Mouse (Mus musculus) retina, embryonic 14.5 days (tissue): ENCODE measurements around the gene Syn3.
A peak's percentile ranks its signal among the peaks of the same experiment; 100 is the strongest.
"Not testable (repeated sequence)": the region's sequence is repeated elsewhere in the genome, so short reads cannot be mapped to it uniquely, and the experiment has no call there.

Experiments used
- DNase-seq: peaks from one replicate; pipeline ENCODE4 v3.0.0-alpha.2; 2015; ENCODE audit warnings: low spot score

Gene Syn3

GRCm38 (mm10) chr10:86468612-86469546 lies 29.8 kb downstream of the Syn3 start:
- no peak for DNase-seq

DNA sequence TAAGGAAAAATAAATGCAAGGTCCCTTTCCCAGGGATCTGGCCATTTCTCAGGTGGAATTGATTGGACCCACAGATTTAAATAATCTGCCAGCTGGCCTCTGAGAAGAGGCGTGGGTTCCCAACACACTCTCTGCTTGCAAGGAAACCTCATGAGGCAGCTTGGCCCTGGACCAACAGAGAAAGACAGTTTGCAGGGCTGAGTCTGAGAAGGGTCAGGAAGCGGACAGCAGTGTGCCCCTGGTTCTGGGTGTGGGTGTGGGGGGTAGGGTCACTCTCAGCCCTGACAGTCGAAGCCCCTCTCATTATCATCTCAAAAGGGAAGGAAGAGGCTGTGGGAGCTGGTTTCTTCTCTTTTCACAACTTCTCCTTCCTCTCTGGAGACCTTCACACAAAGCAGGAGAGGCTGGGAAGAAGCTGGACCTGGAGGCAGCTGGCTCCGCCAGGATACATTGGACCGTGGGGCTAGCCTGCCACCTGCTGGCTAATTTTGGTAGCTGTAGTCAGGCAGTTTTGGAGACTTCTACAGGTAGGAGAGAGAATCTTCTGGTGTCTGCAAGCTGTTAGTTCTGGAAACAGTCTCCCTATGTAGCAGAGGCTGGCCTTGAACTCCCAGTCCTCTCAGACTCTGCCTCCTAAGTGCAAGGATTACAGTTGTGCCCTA lies 35.0 kb downstream of the Syn3 start:
- peak; percentile 87 for DNase-seq

DNA sequence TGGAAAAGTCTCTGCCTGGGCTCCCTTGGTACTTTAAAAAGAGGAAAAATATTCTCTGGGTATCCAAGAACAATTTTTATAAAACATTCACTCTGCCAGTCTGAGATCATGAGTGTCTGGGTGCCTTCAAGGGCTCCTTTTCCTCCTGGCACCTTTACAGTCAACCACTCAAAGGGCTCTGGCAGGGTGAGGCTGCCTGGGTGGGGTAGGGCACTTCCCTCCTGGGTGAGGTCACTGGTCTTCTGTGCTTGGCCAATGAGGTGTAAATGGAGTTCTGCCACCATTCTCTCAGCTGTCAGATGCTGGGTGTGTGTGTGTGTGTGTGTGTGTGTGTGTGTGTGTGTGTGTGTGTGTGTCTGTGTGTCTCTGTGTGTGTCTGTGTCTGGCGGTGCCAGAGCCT lies 39.1 kb downstream of the Syn3 start:
- DNase-seq, result peak; percentile 43

DNA sequence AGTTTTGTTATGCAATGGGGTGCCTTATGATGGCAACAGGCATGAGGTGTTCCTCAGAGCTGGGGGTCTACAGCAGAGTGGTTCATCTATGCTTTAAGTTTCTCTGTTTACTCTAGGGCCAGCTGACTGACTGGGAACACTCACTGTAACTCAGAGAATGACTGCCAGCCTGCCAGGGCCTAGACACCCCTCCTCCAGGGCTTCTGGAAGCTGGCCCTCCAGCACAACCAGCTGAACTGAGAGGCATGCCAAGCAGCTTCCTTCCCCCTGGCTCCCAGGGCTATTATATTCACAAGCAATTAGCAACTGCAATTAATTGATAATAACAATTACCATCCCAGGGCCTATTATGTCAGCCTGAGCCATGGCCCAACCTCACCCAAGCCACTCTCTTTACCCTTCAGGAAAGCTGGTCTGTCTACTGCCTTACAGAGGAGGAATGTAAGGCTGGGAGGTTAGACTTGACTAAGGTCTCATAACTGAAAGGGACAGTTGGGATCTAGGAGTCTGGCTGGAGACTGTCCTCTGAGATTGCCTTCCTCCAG lies 41.0 kb downstream of the Syn3 start:
- DNase-seq, result peak; percentile 30

DNA sequence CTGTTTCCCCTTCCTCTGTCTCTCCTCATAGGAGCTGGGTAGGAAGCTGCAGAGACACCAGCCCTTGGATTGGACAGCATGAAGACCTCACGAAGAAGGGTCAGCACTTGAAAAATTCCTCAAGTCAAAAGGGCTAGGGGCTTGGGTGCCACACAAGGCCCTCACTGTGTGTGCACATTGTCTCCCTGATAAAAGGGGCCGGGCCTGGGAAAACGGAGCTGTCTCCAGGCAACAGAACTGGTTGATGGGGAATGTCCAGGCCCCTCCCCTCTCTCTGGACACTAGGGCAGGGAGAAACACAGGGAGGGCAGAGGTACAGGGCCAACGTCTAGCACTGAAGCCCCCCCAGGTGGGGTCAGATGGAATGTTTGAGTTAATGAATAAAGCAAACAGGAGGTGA lies 41.5 kb downstream of the Syn3 start:
- DNase-seq, result peak; percentile 55

DNA sequence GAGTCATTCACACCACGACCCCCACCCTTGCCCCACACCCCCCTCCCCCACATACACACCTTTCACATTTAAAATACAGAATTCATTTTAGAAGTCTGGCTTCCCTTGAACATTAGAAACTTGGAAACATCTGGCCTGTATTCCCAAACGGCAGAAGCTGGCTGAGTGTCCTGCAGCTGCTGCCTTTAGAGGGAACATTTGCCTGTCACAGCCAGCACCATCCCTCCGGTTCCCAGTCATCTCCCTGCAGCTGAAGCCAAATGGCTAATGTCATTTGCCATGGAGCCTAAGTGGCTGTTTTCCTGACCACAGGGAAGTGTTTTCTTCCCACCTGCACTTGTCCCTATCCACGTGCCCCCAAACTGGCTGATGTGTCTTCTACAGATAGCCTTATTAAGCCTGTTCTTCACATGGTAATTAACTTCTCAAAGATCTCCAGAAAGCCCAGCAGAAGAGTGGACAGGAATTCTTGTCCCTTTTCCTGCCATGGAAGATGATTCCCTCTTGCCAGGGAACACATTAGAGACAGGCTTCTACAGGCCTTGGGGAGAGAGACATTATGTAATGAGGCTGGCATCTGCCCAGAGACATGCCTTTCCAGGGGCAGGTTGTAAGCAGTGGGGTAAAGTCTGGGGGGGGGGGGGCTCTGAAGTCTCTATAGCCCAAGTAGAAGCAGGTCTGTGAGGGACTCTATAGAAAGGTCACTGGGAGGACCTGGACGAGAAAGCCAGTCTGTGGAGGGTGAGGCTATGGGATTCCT lies 43.2 kb downstream of the Syn3 start:
- DNase-seq, result no peak

- peak; percentile 81 for DNase-seq
Measured at GRCm38 (mm10) chr10:86452326-86452995, 46.2 kb downstream of the Syn3 start.

DNA sequence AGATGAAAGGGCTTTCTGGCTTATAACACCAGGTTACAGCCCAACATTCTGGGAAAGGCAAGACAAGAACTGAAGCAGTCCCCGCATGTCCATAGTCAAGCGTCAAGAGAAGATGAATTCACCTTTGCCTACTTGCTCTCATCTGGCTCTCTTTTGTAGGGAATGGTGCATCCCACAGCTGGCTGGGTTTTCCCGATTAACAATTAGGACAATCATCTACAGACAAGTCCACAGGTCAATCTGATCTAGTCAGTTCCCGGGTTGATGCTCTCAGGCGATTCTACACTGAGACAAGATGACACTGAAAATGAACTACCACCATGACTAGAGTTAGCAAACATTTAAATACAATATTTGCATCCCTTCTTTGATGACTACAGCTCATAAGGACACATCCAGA lies 47.4 kb downstream of the Syn3 start:
- no peak for DNase-seq

DNA sequence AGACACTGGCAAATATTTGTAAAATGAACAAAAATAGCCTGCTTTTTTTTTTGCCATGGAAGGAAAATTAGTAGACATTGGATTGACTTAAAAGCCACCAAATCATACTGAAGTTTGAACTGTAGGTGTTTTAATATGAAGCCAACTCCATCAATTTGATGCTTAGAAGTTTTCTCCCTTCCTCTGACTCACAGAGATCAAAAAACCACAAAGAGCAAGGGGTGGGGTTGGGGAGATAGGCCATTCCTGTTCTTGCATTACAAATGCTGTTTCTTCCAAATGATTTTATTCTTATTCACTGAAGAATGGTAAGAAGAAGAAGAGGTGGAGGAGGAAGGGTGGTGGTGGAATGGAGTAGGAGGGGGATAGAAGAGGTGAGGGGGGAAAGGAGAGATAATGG lies 52.0 kb downstream of the Syn3 start:
- no peak for DNase-seq

GRCm38 (mm10) chr10:86445207-86445606 lies 53.5 kb downstream of the Syn3 start:
- DNase-seq, result no peak

DNA sequence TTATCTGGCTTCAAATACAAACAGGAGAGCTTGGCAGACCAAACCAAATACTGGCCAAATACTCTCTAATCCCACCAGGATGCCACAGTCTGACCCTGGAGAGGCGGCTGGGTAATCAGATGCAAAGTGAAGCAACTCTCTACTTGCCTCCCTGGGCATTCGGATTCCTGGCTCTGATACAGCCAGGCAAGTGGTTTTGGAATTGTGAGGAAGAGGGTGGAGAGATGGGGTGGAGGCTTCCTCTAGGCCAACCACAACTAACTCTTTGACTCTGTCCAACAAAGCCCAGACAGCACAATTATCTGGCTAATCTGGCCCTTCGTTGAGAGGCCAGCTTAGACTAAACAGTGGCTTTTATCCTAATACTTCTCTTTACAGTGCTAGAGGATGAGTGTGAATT lies 54.0 kb downstream of the Syn3 start:
- DNase-seq, result no peak

DNA sequence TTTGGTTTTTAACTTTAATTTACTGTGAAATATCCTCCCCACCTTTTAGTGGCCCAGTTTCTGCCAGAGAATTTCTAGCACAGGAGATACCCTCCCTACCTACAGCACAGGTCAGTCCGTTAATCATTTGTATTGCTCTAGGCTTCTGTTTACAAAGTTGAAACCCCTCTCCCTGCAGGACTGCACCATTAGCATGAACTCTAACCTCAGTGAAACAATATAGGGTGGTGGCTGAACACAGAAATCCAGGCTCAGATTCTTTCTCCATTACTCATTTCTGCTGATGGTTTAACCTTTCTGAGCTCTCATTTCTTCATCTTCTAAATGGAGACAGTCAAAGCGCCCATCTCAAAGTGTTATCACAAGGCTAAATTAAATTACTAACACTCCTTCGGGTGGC lies 56.9 kb downstream of the Syn3 start:
- no peak for DNase-seq

DNA sequence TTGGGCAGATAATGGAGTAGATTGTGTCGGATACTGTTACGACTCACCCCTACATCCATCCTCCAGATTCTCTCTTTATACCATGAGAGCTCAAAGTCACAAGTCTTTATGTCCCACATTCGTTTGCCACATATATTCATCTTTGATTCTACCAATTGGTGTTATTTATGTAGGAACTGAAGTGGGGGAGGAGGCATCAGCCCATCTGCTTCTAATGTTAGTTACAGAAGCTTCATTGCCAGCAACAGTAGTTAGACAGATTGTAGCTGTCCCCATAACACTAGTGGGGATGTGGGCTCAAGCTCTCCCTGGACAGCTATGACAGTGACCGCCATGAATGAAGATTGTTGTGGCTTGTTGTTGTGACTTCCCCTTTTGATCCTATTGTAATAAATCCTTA lies 59.1 kb downstream of the Syn3 start:
- no peak for DNase-seq

GRCm38 (mm10) chr10:86437294-86437693 lies 61.4 kb downstream of the Syn3 start:
- DNase-seq, result no peak

GRCm38 (mm10) chr10:86435006-86435405 lies 63.7 kb downstream of the Syn3 start:
- DNase-seq, result not testable (repeated sequence)

- DNase-seq, result no peak
Measured at GRCm38 (mm10) chr10:86429651-86430050, 69.0 kb downstream of the Syn3 start.

GRCm38 (mm10) chr10:86427956-86428355 lies 70.7 kb downstream of the Syn3 start:
- no peak for DNase-seq

DNA sequence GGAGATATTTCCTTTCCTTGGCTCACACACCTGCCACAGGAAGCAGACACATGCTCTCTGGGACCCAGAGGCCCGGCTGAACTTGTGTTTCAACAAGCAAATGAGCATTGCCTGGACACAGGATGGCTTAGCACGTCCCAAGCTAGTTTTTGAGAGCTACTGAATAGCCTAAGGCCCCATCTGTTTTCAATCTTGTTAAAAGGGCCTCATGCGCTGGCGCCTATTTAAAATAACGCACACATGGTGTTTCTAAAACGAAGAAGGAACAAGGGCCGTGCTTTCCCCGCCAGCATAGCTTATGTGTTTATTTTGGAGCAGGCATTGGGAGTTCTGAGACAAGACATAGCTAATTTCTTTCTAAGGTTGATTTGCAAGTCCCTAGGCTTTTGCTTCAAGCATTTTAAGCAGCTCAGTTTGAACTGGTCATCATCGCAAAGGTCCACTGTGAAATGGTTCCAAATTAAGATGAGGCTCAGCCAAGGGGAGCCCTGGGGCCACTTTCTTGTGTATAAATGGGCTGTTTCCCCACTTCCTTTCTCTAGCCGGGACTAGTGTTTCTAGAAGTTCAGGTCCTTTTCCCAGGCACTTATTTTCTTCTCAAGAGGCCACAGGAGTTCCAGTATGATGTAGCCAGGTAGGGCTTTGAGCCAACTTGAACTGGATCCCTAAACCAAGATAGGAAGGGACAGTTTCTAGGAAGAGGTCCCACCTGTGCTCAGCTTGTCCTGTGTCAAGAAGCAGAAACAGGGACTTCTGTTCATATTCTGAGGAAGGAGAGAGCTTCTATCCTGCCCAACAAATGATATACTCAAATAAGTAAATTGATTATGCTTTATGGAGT lies 72.8 kb downstream of the Syn3 start:
- DNase-seq, result no peak

- no peak for DNase-seq
Measured at GRCm38 (mm10) chr10:86421731-86422370, 76.8 kb downstream of the Syn3 start.

DNA sequence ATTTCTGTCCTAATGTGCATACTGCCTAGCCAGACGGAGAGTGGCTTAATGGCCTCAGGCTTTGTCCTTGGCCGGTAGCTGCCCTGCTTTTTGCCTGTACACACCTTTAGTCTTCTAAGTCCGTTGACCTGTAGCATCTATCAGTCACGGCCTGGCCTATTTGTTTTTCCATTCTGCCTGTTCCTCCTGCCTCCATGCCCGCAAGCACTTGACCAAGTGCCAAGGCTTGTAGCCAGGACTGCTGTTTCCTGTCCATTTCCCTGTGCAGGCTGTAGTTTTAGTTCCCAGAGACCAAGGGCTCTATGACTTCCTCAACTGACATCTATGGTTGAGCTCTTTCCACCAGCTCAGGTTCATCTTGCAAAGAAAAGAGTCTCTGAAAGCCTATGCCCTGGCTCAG lies 79.8 kb downstream of the Syn3 start:
- no peak for DNase-seq
